Mouse (Mus musculus): ENCODE results near the gene Nkpd1. TPM values are rescaled to one million over a fixed set of nuclear protein-coding genes. Genes with fewer than 3 reads are reported as not detected.

Nkpd1 gene
- 0.06 TPM in 1 of 2 replicates, not detected in the other for polyA plus RNA-seq (2015; fragmentation: Nextera tagmentation; extraction: Ambion mirVana)

DNA sequence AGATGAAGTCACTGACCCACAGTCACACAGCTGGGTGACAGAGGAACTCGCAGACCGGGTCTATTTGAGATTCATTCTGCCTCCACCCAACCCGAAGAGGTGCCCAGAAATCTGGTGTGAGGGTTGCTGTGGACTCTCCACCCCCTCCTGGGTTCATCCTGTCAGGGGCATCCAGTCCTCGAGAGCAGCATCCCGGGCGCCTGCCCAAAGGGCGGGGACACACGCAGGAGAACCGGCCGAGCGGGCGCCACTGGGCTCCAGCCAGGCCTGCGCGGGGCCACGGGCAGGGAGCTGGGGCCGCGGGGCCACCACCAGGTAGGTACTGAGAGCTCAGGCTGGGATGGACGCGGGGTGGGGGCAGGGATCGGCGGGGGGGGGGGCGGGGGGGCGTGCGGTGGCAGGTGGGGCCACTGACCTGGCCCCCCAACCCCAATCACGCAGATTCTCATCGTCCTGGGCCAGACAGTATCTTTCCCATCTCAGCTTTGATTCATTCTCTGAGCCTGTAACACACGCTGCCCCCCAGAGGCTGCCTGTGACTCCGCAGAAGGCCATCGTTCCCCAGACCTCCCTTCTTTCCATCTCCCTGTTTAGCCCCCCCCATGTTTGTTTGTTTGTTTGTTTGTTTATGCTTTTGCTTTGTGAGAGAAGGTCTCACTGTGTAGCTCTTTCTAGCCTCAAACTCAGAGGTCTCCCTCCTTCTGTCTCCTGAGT is at the start of gene Nkpd1:
Gene Nkpd1, plus strand, starts transcription at position 187 of the 714 bp plus-strand sequence.

DNA sequence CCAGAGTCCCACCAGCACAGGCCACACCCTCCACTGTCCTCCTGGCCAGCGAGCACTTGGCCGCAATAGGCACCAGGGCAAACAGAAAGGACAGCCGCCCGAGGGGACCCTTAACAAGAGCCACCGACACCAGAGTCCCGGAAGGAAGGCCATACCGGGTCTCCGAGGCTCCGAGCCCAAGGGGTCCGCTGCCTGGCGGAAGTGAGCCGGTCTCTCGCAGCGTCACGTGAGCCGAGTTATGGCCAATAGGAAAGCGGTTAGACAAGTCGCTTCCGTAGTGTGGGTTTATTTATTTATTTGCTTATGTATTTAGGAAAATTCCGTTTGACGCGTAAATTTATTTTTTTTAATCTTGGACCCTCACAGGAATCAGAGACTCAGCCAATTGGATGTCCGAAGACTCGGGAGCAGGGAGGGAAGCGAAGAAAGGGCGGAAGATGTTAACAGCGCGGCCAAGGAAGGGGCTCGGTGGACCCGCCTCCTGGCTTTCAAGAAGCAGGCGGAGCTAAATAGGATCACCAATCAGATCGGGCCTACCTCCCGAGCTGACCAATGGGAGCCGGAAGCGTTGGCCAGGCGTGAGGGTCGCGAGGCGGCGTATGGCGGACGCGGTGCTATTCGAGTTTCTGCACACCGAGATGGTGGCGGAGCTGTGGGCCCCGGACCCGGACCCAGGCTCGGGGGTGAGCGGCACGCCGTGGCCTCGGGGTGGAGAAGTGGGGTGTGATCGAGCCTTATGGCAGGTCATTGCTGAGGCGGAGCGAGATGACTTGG is 9.3 kb upstream of the Nkpd1 start, which contains the start of the genes Bloc1s3 and Trappc6a:
Gene Bloc1s3, minus strand, starts transcription at position 218 of the 774 bp plus-strand sequence.
Gene Trappc6a, plus strand, starts transcription at position 246 of the 774 bp plus-strand sequence.

GRCm38 (mm10) chr7:19562643-19563410 is 45.2 kb downstream of the Nkpd1 start, which contains the start of gene Ppp1r37:
Gene Ppp1r37, minus strand, starts transcription at chr7:19563076.

Other genes starting within 250 kb of the Nkpd1 start
- gene Vasp, start 246.0 kb upstream of the Nkpd1 start, polyA plus RNA-seq (2015; fragmentation: Nextera tagmentation; extraction: Ambion mirVana) = 43.2 and 55.1 TPM in 2 replicates
- gene Ppm1n, start 237.8 kb upstream of the Nkpd1 start, polyA plus RNA-seq (2015; fragmentation: Nextera tagmentation; extraction: Ambion mirVana) = 0.44 and 0.66 TPM in 2 replicates
- 24.3 and 37.8 TPM in 2 replicates for gene Rtn2, start 235.2 kb upstream of the Nkpd1 start, polyA plus RNA-seq (2015; fragmentation: Nextera tagmentation; extraction: Ambion mirVana)
- gene Fosb, start 207.8 kb upstream of the Nkpd1 start, polyA plus RNA-seq (2015; fragmentation: Nextera tagmentation; extraction: Ambion mirVana) = 0.12 and 0.14 TPM in 2 replicates
- 47.3 and 52.6 TPM in 2 replicates for gene Ercc1, start 173.1 kb upstream of the Nkpd1 start, polyA plus RNA-seq (2015; fragmentation: Nextera tagmentation; extraction: Ambion mirVana)
- gene Cd3eap, start 158.4 kb upstream of the Nkpd1 start, polyA plus RNA-seq (2015; fragmentation: Nextera tagmentation; extraction: Ambion mirVana) = 11.2 and 13.6 TPM in 2 replicates
- gene Ppp1r13l, start 158.1 kb upstream of the Nkpd1 start, polyA plus RNA-seq (2015; fragmentation: Nextera tagmentation; extraction: Ambion mirVana) = 2.7 and 2.9 TPM in 2 replicates
- gene Ercc2, start 135.8 kb upstream of the Nkpd1 start, polyA plus RNA-seq (2015; fragmentation: Nextera tagmentation; extraction: Ambion mirVana) = 4.0 and 8.3 TPM in 2 replicates
- gene Klc3, start 113.7 kb upstream of the Nkpd1 start, polyA plus RNA-seq (2015; fragmentation: Nextera tagmentation; extraction: Ambion mirVana) = 2.5 and 2.6 TPM in 2 replicates
- 10.6 and 33.2 TPM in 2 replicates for gene Ckm, start 113.1 kb upstream of the Nkpd1 start, polyA plus RNA-seq (2015; fragmentation: Nextera tagmentation; extraction: Ambion mirVana)
- gene Mark4, start 59.0 kb upstream of the Nkpd1 start, polyA plus RNA-seq (2015; fragmentation: Nextera tagmentation; extraction: Ambion mirVana) = 8.1 and 10.4 TPM in 2 replicates
- 2.6 and 5.1 TPM in 2 replicates for gene Exoc3l2, start 54.5 kb upstream of the Nkpd1 start, polyA plus RNA-seq (2015; fragmentation: Nextera tagmentation; extraction: Ambion mirVana)
- 4.9 and 6.2 TPM in 2 replicates for gene Bloc1s3, start 9.5 kb upstream of the Nkpd1 start, polyA plus RNA-seq (2015; fragmentation: Nextera tagmentation; extraction: Ambion mirVana)
- gene Trappc6a, start 9.4 kb upstream of the Nkpd1 start, polyA plus RNA-seq (2015; fragmentation: Nextera tagmentation; extraction: Ambion mirVana) = 129 and 139 TPM in 2 replicates
- gene Ppp1r37, start 45.2 kb downstream of the Nkpd1 start, polyA plus RNA-seq (2015; fragmentation: Nextera tagmentation; extraction: Ambion mirVana) = 19.5 and 22.1 TPM in 2 replicates
- 0.33 TPM in 1 of 2 replicates, not detected in the other for gene Zfp296, start 59.4 kb downstream of the Nkpd1 start, polyA plus RNA-seq (2015; fragmentation: Nextera tagmentation; extraction: Ambion mirVana)
- gene Gemin7, start 59.8 kb downstream of the Nkpd1 start, polyA plus RNA-seq (2015; fragmentation: Nextera tagmentation; extraction: Ambion mirVana) = 154 and 169 TPM in 2 replicates
- gene Clasrp, start 86.6 kb downstream of the Nkpd1 start, polyA plus RNA-seq (2015; fragmentation: Nextera tagmentation; extraction: Ambion mirVana) = 22.1 and 32.9 TPM in 2 replicates
- 14.3 and 18.7 TPM in 2 replicates for gene Relb, start 111.6 kb downstream of the Nkpd1 start, polyA plus RNA-seq (2015; fragmentation: Nextera tagmentation; extraction: Ambion mirVana)
- 76.8 and 122 TPM in 2 replicates for gene Clptm1, start 147.2 kb downstream of the Nkpd1 start, polyA plus RNA-seq (2015; fragmentation: Nextera tagmentation; extraction: Ambion mirVana)
- gene Apoc2, start 160.1 kb downstream of the Nkpd1 start, polyA plus RNA-seq (2015; fragmentation: Nextera tagmentation; extraction: Ambion mirVana) = 46.6 and 129 TPM in 2 replicates
- gene Gm44805, start 163.6 kb downstream of the Nkpd1 start, polyA plus RNA-seq (2015; fragmentation: Nextera tagmentation; extraction: Ambion mirVana) = 21.0 and 40.0 TPM in 2 replicates
- gene Apoc4, start 163.6 kb downstream of the Nkpd1 start, polyA plus RNA-seq (2015; fragmentation: Nextera tagmentation; extraction: Ambion mirVana) = 243 and 317 TPM in 2 replicates
- 259 and 269 TPM in 2 replicates for gene Apoc1, start 174.8 kb downstream of the Nkpd1 start, polyA plus RNA-seq (2015; fragmentation: Nextera tagmentation; extraction: Ambion mirVana)
- 1,447 and 1,846 TPM in 2 replicates for gene Apoe, start 181.3 kb downstream of the Nkpd1 start, polyA plus RNA-seq (2015; fragmentation: Nextera tagmentation; extraction: Ambion mirVana)
- gene Tomm40, start 197.6 kb downstream of the Nkpd1 start, polyA plus RNA-seq (2015; fragmentation: Nextera tagmentation; extraction: Ambion mirVana) = 70.2 and 118 TPM in 2 replicates
- 53.2 and 64.0 TPM in 2 replicates for gene Nectin2, start 232.6 kb downstream of the Nkpd1 start, polyA plus RNA-seq (2015; fragmentation: Nextera tagmentation; extraction: Ambion mirVana)

All from adrenal gland, postnatal 0 days (tissue).